Mouse (Mus musculus) brown adipose tissue, adult 24 weeks (tissue): ENCODE results near the gene Cops3. TPM values are rescaled to one million over a fixed set of nuclear protein-coding genes. Genes with fewer than 3 reads are reported as not detected.

Experiments used
- H3K27ac ChIP-seq: fragments of 200-500 bp; replicated peaks from 2 replicates; pipeline ENCODE4 v1.5.1; 2012; ENCODE audit warnings: low read depth, mild to moderate bottlenecking, low read length
- H3K4me1 ChIP-seq: fragments of 200-500 bp; 2 replicates; pipeline ENCODE4 v1.6.1; 2012; ENCODE audit warnings: low read length, mixed read lengths; ENCODE audit not compliant: control insufficient read depth, insufficient read depth, insufficient read length
- H3K4me3 ChIP-seq: fragments of 200-500 bp; 2 replicates; pipeline ENCODE4 v1.5.1; 2012; ENCODE audit warnings: low read depth, mild to moderate bottlenecking, low read length, moderate library complexity; ENCODE audit not compliant: insufficient read depth
- polyA plus RNA-seq: library from polyadenylated mRNA; stranded (reverse); fragments of >200 nt; gene quantifications from 2 replicates; pipeline ENCODE4 v1.2.4, GENCODE M21; 2012; ENCODE audit not compliant: missing spikeins, insufficient read depth, insufficient read length

Gene Cops3
- polyA plus RNA-seq, 1 experiment = 105 TPM

DNA sequence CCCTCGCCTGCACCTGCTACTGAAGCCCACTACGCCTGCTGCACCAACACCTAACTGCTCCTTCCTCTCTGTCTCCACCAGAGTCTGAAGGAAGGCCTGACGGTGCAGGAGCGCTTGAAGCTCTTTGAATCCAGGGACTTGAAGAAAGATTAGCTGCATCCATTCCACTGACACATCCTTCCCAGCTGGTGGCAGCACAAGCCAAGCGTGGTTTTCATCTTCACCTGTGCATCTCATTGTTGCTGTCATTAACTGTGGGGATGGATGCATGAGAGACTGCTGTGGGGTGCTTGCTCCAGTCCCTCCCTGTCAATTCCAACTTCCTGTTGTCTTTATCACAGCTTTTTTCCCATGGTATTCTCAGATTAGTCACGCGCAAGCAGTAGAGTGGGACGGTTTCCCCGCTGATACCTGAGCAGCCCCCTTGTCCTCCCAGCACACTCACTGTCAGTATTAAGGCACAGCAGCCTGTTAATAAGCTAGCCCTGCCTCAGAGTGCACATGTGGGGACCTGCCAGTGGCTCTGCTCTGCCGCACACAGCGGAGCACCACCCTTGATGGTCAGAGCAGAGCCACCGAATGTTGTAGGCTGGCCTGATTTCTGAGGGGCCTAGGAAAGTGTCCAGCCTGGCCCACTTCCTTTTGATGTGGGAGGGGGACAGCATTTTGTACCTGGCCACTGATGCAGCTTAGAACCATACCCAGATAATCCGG, 64.0 kb downstream of the Cops3 start:
- H3K27ac ChIP-seq = no peak overlapping the region

DNA sequence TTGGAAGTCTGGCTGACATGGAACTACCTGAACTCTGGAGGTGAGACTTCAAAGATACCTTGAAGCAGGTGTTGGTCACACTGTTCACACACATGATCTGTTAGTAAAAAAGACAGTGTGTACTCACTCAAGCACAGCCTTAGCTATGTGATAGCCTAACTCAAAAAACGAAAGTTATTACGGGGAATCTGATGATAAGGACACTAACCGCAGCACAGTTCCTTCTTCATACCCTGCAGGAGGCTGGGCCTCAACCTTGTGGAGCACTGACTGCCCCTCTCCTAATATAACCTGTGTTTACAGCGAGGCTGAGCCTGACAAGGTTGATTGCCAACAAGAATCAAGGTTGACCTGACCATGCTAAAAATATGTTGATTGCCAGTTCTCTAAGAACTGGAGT, 65.1 kb downstream of the Cops3 start:
- Histone ChIP-seq H3K27ac (no peak overlapping the region), H3K4me1 (no peaks in the 10 kb centered on the region), H3K4me3 (no peak overlapping the region)

More for the DNA sequence above, 64.0 kb downstream of the Cops3 start:
- Histone ChIP-seq H3K4me1 (no peaks in the 10 kb centered on the region), H3K4me3 (no peak overlapping the region)

DNA sequence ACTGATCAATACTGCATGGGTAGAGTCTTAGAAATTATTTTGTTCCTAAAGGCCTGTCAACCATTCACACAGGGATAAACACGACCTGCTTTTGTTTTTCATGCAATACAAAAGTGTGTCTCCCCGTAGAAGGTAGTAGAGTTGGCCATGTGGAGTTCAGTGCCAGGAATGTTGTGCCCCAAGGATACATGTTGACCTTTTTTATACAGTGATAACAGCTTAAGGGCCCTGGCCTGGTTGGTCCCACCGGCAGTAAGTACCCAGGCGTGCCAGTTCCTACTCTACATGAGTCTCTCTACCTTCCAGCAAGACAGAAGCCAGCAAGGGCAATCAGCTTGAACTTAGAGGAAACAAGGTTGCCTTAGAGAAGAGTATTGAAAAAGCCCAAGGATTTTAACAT, 66.7 kb downstream of the Cops3 start:
- Histone ChIP-seq H3K4me3 (no peak overlapping the region), H3K27ac (no peak overlapping the region), H3K4me1 (no peaks in the 10 kb centered on the region)

- Histone ChIP-seq H3K4me1 (no peaks in the 10 kb centered on the region), H3K27ac (no peak overlapping the region), H3K4me3 (no peak overlapping the region)
Measured at GRCm38 (mm10) chr11:59772291-59772690, 67.3 kb downstream of the Cops3 start.

DNA sequence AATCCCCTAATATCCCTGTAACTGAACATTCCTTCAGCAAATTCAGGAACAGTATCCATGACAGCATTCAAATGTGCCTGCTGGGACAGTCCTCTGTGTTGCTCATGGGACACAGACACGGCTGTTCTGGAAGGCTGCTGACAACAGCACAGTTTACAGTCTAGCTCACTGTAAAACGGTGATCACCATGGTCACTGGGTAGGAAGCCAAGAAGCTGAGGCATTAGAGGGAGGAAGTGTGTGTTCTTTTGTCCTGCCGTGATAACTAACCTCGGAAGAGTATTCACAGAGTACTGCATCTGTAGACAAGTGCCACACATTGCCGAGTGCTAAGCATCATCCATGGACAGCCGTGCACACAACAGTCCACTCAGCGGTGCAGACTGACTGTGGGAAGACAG, 68.9 kb downstream of the Cops3 start:
- no peak overlapping the region for H3K4me3 ChIP-seq
- H3K4me1 ChIP-seq = no peaks in the 10 kb centered on the region
- H3K27ac ChIP-seq = no peak overlapping the region

DNA sequence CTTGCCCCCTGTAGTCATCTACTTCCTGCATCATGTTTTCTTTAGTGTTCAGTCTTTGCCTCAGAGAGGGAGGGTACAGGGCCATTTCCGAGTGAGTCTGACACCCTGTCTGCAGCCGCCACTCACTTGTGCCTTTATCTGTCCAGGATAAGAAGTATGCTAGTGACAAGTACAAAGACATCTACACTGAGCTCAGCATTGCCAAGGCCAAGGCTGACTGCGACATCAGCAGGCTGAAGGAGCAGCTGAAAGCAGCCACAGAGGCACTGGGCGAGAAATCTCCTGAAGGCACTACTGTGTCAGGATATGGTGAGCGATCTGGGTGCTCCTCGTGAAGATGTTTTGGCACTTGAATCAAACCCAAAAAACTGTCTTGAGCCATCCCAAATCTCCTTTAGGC, 69.9 kb downstream of the Cops3 start:
- Histone ChIP-seq H3K4me3 (no peak overlapping the region), H3K27ac (no peak overlapping the region), H3K4me1 (no peaks in the 10 kb centered on the region)

DNA sequence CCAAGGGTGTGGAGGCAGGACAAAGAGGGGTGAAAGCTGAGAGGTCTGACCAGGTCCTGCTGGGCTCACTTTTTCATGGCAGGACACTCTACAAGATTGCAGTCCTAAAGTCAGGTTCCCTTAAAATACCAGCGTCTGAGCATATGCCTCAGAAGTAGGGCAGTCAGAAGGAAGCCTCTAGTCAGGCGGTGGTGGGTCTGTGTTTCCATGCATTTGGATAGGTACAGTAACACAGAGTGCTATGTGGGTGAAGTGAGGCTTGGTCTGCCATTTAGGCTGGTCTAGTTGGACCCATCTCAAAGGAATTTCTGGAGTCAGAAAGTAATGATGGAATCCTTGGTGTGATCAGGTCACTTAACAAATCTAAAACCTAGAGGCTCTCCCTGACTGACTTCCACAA, 70.3 kb downstream of the Cops3 start:
- no peaks in the 10 kb centered on the region for H3K4me1 ChIP-seq
- H3K27ac ChIP-seq = no peak overlapping the region
- no peak overlapping the region for H3K4me3 ChIP-seq

Other genes starting within 250 kb of the Cops3 start
- not detected in 2 replicates for gene Olfr223, start 246.5 kb downstream of the Cops3 start, polyA plus RNA-seq
- 83.7 and 89.7 TPM in 2 replicates for gene Mprip, start 178.5 kb downstream of the Cops3 start, polyA plus RNA-seq
- gene Pld6, start 52.2 kb downstream of the Cops3 start, polyA plus RNA-seq = 1.3 and 3.8 TPM in 2 replicates
- gene Flcn, start 29.8 kb downstream of the Cops3 start, polyA plus RNA-seq = 17.9 and 27.3 TPM in 2 replicates
- gene Nt5m, start 391 bp downstream of the Cops3 start, polyA plus RNA-seq = 32.1 and 33.2 TPM in 2 replicates
- gene Med9, start 108.4 kb upstream of the Cops3 start, polyA plus RNA-seq = 18.2 and 21.6 TPM in 2 replicates
- gene Rasd1, start 125.1 kb upstream of the Cops3 start, polyA plus RNA-seq = 38.5 and 46.6 TPM in 2 replicates
- gene Pemt, start 206.7 kb upstream of the Cops3 start, polyA plus RNA-seq = 8.5 and 29.6 TPM in 2 replicates